Mouse (Mus musculus) right cerebral cortex, postnatal 4 days (tissue): ENCODE data around the gene Sox5.

Source experiments
- DNase-seq: peaks from one replicate; pipeline ENCODE4 v3.0.0-alpha.2; 2022

Gene Sox5

GRCm38 (mm10) chr6:144772175-144772918 is 9.4 kb downstream of the Sox5 start:
- no peak for DNase-seq

GRCm38 (mm10) chr6:144769060-144769459 is 12.7 kb downstream of the Sox5 start:
- no peak for DNase-seq

- no peak for DNase-seq
Measured at GRCm38 (mm10) chr6:144761902-144762301, 19.9 kb downstream of the Sox5 start.

GRCm38 (mm10) chr6:144759193-144759592 is 22.6 kb downstream of the Sox5 start:
- DNase-seq = no peak

GRCm38 (mm10) chr6:144757414-144757813 is 24.4 kb downstream of the Sox5 start:
- DNase-seq = no peak

GRCm38 (mm10) chr6:144756444-144756843 is 25.3 kb downstream of the Sox5 start:
- DNase-seq = no peak

- DNase-seq = no peak
Measured at GRCm38 (mm10) chr6:144755304-144755703, 26.5 kb downstream of the Sox5 start.

GRCm38 (mm10) chr6:144754366-144754765 is 27.4 kb downstream of the Sox5 start:
- no peak for DNase-seq

- no peak for DNase-seq
Measured at GRCm38 (mm10) chr6:144753963-144754296, 27.8 kb downstream of the Sox5 start.

- no peak for DNase-seq
Measured at GRCm38 (mm10) chr6:144753225-144753962, 28.4 kb downstream of the Sox5 start.

GRCm38 (mm10) chr6:144751581-144751980 is 30.2 kb downstream of the Sox5 start:
- no peak for DNase-seq

- no peak for DNase-seq
Measured at GRCm38 (mm10) chr6:144750197-144750596, 31.6 kb downstream of the Sox5 start.

GRCm38 (mm10) chr6:144746436-144746835 is 35.3 kb downstream of the Sox5 start:
- DNase-seq = no peak

- DNase-seq = no peak
Measured at GRCm38 (mm10) chr6:144742559-144742958, 39.2 kb downstream of the Sox5 start.

- no peak for DNase-seq
Measured at GRCm38 (mm10) chr6:144741080-144741655, 40.6 kb downstream of the Sox5 start.

GRCm38 (mm10) chr6:144740343-144740742 is 41.4 kb downstream of the Sox5 start:
- DNase-seq = no peak

GRCm38 (mm10) chr6:144739753-144740152 is 42.0 kb downstream of the Sox5 start:
- no peak for DNase-seq

GRCm38 (mm10) chr6:144737786-144738185 is 44.0 kb downstream of the Sox5 start:
- DNase-seq = no peak

- DNase-seq = no peak
Measured at GRCm38 (mm10) chr6:144731251-144731970, 50.4 kb downstream of the Sox5 start.

GRCm38 (mm10) chr6:144723530-144724144 is 58.1 kb downstream of the Sox5 start:
- no peak for DNase-seq

- no peak for DNase-seq
Measured at GRCm38 (mm10) chr6:144723024-144723423, 58.8 kb downstream of the Sox5 start.

- DNase-seq = no peak
Measured at GRCm38 (mm10) chr6:144720846-144721245, 60.9 kb downstream of the Sox5 start.

- no peak for DNase-seq
Measured at GRCm38 (mm10) chr6:144716376-144716775, 65.4 kb downstream of the Sox5 start.
